Mouse (Mus musculus): ENCODE data around the gene Dnah1. TPM values are rescaled to one million over a fixed set of nuclear protein-coding genes. Genes with fewer than 3 reads are reported as not detected.

Gene Dnah1
- 3.4 and 4.3 TPM in 2 replicates for polyA plus RNA-seq (2015; fragmentation: Nextera tagmentation; extraction: Ambion mirVana)

GRCm38 (mm10) chr14:31323849-31324792 lies at the start of gene Dnah1:
TSS of gene Dnah1 (minus strand) at chr14:31323896.
- Histone ChIP-seq H3K9me3 (no peaks in the 10 kb centered on the region), H3K27me3 (no peaks in the 10 kb centered on the region), H3K4me3 (peak within 1 kb of the TSS; percentile 31), H3K27ac (replicated peaks) (no peak within 1 kb of the TSS), H3K9ac (peak within 1 kb of the TSS; percentile 55), H3K4me1 (replicated peaks) (0 out of 2 replicates have a peak, but pooled peaks cover 9% of the 10 kb centered on the region), H3K36me3 (no peaks in the 10 kb centered on the region), H3K4me2 (peak within 1 kb of the TSS; percentile 51)
- 34% methylated on average over 28 of the region's 28 CpGs for WGBS
- no peak for ATAC-seq (ENCODE audit: low read depth)

- no peaks in the 10 kb centered on the region for H3K27me3 ChIP-seq
- no peaks in the 10 kb centered on the region for H3K4me1 ChIP-seq (replicated peaks)
- H3K4me3 ChIP-seq = no peak overlapping the region
- no peak overlapping the region for H3K4me2 ChIP-seq
- ATAC-seq (ENCODE audit: low read depth) = no peak
- 92% methylated on average over 3 of the region's 3 CpGs for WGBS
- no peak overlapping the region for H3K27ac ChIP-seq (replicated peaks)
- H3K9me3 ChIP-seq = no peaks in the 10 kb centered on the region
- peaks cover 76% of the 10 kb centered on the region for H3K36me3 ChIP-seq
- H3K9ac ChIP-seq = no peak overlapping the region
Observed at GRCm38 (mm10) chr14:31369377-31369776, 45.7 kb upstream of the Dnah1 start.

- no peak overlapping the region for H3K27ac ChIP-seq (replicated peaks)
- H3K4me3 ChIP-seq = no peak overlapping the region
- no peak overlapping the region for H3K9ac ChIP-seq
- no peak overlapping the region for H3K4me2 ChIP-seq
- H3K36me3 ChIP-seq = peaks cover 75% of the 10 kb centered on the region
- no peaks in the 10 kb centered on the region for H3K4me1 ChIP-seq (replicated peaks)
- H3K27me3 ChIP-seq = no peaks in the 10 kb centered on the region
- no peaks in the 10 kb centered on the region for H3K9me3 ChIP-seq
- no peak for ATAC-seq (ENCODE audit: low read depth)
- 95% methylated on average over 7 of the region's 7 CpGs for WGBS
Observed at GRCm38 (mm10) chr14:31367951-31368350, 44.3 kb upstream of the Dnah1 start.

- Histone ChIP-seq H3K27me3 (no peaks in the 10 kb centered on the region), H3K4me2 (no peak overlapping the region), H3K27ac (replicated peaks) (no peak overlapping the region), H3K4me3 (no peak overlapping the region), H3K9me3 (no peaks in the 10 kb centered on the region), H3K4me1 (replicated peaks) (no peaks in the 10 kb centered on the region), H3K36me3 (peaks cover 82% of the 10 kb centered on the region), H3K9ac (no peak overlapping the region)
- ATAC-seq (ENCODE audit: low read depth) = no peak
Observed at GRCm38 (mm10) chr14:31365350-31365749, 41.7 kb upstream of the Dnah1 start.

- no peak overlapping the region for H3K9ac ChIP-seq
- WGBS = 93% methylated on average over 4 of the region's 4 CpGs
- no peaks in the 10 kb centered on the region for H3K9me3 ChIP-seq
- H3K36me3 ChIP-seq = peaks cover 80% of the 10 kb centered on the region
- no peak overlapping the region for H3K4me2 ChIP-seq
- no peaks in the 10 kb centered on the region for H3K27me3 ChIP-seq
- no peaks in the 10 kb centered on the region for H3K4me1 ChIP-seq (replicated peaks)
- H3K27ac ChIP-seq (replicated peaks) = no peak overlapping the region
- no peak overlapping the region for H3K4me3 ChIP-seq
- ATAC-seq (ENCODE audit: low read depth) = no peak
Observed at GRCm38 (mm10) chr14:31364589-31364988, 40.9 kb upstream of the Dnah1 start.

GRCm38 (mm10) chr14:31362236-31362635 lies 38.5 kb upstream of the Dnah1 start:
- 92% methylated on average over 2 of the region's 2 CpGs for WGBS

GRCm38 (mm10) chr14:31345367-31345766 lies 21.7 kb upstream of the Dnah1 start:
- Histone ChIP-seq H3K4me3 (no peak overlapping the region), H3K27me3 (no peaks in the 10 kb centered on the region), H3K27ac (replicated peaks) (no peak overlapping the region), H3K9me3 (no peaks in the 10 kb centered on the region), H3K4me1 (replicated peaks) (no peaks in the 10 kb centered on the region), H3K9ac (no peak overlapping the region), H3K36me3 (peaks cover 47% of the 10 kb centered on the region), H3K4me2 (no peak overlapping the region)
- no peak for ATAC-seq (ENCODE audit: low read depth)
- WGBS = 93% methylated on average over 1 of the region's 1 CpGs

More at GRCm38 (mm10) chr14:31362236-31362635, 38.5 kb upstream of the Dnah1 start:
- H3K27ac ChIP-seq (replicated peaks) = no peak overlapping the region
- H3K4me1 ChIP-seq (replicated peaks) = no peaks in the 10 kb centered on the region
- H3K27me3 ChIP-seq = no peaks in the 10 kb centered on the region
- ATAC-seq (ENCODE audit: low read depth) = no peak
- no peak overlapping the region for H3K9ac ChIP-seq
- H3K9me3 ChIP-seq = no peaks in the 10 kb centered on the region
- H3K36me3 ChIP-seq = peaks cover 72% of the 10 kb centered on the region
- no peak overlapping the region for H3K4me2 ChIP-seq
- no peak overlapping the region for H3K4me3 ChIP-seq

- Histone ChIP-seq H3K9me3 (no peaks in the 10 kb centered on the region), H3K4me3 (no peak overlapping the region), H3K9ac (no peak overlapping the region), H3K36me3 (peaks cover 45% of the 10 kb centered on the region), H3K27me3 (no peaks in the 10 kb centered on the region), H3K4me1 (replicated peaks) (peaks cover 9% of the 10 kb centered on the region), H3K4me2 (no peak overlapping the region), H3K27ac (replicated peaks) (no peak overlapping the region)
- ATAC-seq (ENCODE audit: low read depth) = no peak
- 84% methylated on average over 8 of the region's 8 CpGs for WGBS
Observed at GRCm38 (mm10) chr14:31343241-31343640, 19.5 kb upstream of the Dnah1 start.

GRCm38 (mm10) chr14:31337947-31338346 lies 14.3 kb upstream of the Dnah1 start:
- H3K4me3 ChIP-seq = peak overlapping the region; percentile 82
- peak overlapping the region; percentile 86; the same call in 1 of the 2 replicates for H3K9ac ChIP-seq
- peak overlapping the region; percentile 78 for H3K4me2 ChIP-seq
- H3K9me3 ChIP-seq = no peaks in the 10 kb centered on the region
- ATAC-seq (ENCODE audit: low read depth) = no peak
- peaks cover 26% of the 10 kb centered on the region for H3K4me1 ChIP-seq (replicated peaks)
- no peak overlapping the region for H3K27ac ChIP-seq (replicated peaks)
- H3K36me3 ChIP-seq = peaks cover 20% of the 10 kb centered on the region
- H3K27me3 ChIP-seq = no peaks in the 10 kb centered on the region

- peak overlapping the region; percentile 82 for H3K4me3 ChIP-seq
- H3K27me3 ChIP-seq = no peaks in the 10 kb centered on the region
- H3K4me1 ChIP-seq (replicated peaks) = peaks cover 26% of the 10 kb centered on the region
- WGBS = 49% methylated on average over 7 of the region's 7 CpGs
- peak overlapping the region; percentile 86 for H3K9ac ChIP-seq
- H3K9me3 ChIP-seq = no peaks in the 10 kb centered on the region
- peaks cover 18% of the 10 kb centered on the region for H3K36me3 ChIP-seq
- H3K4me2 ChIP-seq = peak overlapping the region; percentile 78
- no peak for ATAC-seq (ENCODE audit: low read depth)
- H3K27ac ChIP-seq (replicated peaks) = peak overlapping the region; percentile 92; the same call in 1 of the 2 replicates
Observed at GRCm38 (mm10) chr14:31337406-31337805, 13.7 kb upstream of the Dnah1 start.

- peak; percentile 99 for ATAC-seq (ENCODE audit: low read depth)
- H3K27ac ChIP-seq (replicated peaks) = peak within 1 kb of the TSS; percentile 92
- peaks cover 14% of the 10 kb centered on the region for H3K36me3 ChIP-seq
- H3K4me2 ChIP-seq = peak within 1 kb of the TSS; percentile 78
- WGBS = 1% methylated on average over 78 of the region's 78 CpGs
- H3K4me3 ChIP-seq = peak within 1 kb of the TSS; percentile 82
- H3K9me3 ChIP-seq = no peaks in the 10 kb centered on the region
- peaks cover 26% of the 10 kb centered on the region for H3K4me1 ChIP-seq (replicated peaks)
- peak within 1 kb of the TSS; percentile 86 for H3K9ac ChIP-seq
- no peaks in the 10 kb centered on the region for H3K27me3 ChIP-seq
Observed at GRCm38 (mm10) chr14:31336369-31337155, 12.9 kb upstream of the Dnah1 start, which contains the start of gene Capn7. TSS of gene Capn7 (plus strand) at chr14:31336638.

GRCm38 (mm10) chr14:31335765-31336164 lies 12.1 kb upstream of the Dnah1 start:
- WGBS = 49% methylated on average over 3 of the region's 3 CpGs
- H3K4me2 ChIP-seq = peak overlapping the region; percentile 54
- H3K36me3 ChIP-seq = peaks cover 8% of the 10 kb centered on the region
- no peaks in the 10 kb centered on the region for H3K9me3 ChIP-seq
- H3K4me1 ChIP-seq (replicated peaks) = peaks cover 26% of the 10 kb centered on the region
- peak overlapping the region; percentile 82 for H3K4me3 ChIP-seq
- no peak for ATAC-seq (ENCODE audit: low read depth)
- H3K9ac ChIP-seq = peak overlapping the region; percentile 86
- H3K27ac ChIP-seq (replicated peaks) = peak overlapping the region; percentile 74
- no peaks in the 10 kb centered on the region for H3K27me3 ChIP-seq

All from neural tube, embryonic 13.5 days (tissue).